Mouse (Mus musculus): Measurements from ENCODE around the gene Adpgk. TPM values are rescaled to one million over a fixed set of nuclear protein-coding genes. Genes with fewer than 3 reads are reported as not detected.

Adpgk gene
- polyA plus RNA-seq, 1 experiment from 2014 or later: 32.2 TPM

DNA sequence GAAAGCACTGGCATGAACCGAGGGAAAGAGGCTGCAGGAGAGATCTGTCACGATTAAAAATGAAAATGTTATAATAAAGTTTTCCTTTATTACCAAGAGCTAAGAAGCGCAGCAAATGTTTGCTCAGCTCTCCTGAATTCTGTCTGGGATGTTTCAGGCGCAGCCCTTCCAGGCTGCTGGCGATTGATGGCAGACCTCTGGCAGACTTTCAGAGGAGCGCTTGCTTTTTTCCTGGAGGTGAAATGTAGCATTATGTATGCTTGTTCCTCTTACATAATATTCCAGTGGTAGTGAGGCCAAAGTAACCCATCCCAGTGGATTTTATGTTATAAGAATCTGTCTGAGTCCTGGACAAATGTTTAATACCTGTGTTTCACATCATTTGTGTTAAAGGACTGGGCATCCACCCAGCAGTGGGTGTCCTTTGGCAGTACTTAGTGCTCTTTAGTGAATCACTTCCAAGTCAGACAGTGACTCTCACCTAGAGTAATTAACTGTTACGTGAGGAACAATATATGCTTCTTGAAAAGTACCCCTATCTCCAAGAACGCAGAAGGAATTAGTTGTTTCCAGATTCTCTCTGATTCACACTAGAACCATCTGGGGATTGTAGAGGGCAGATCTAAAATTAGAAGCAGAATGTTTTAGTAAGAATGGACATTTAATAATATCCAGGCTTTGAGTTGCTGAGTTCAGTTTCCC lies 19.4 kb downstream of the Adpgk start:
- Histone ChIP-seq H3K27ac (ENCODE audit: low read length) (no peak overlapping the region), H3K36me3 (ENCODE audit: control insufficient read depth, insufficient read depth) (peaks cover 24% of the 10 kb centered on the region), H3K9me3 (replicated peaks; ENCODE audit: control insufficient read depth, low read length) (no peaks in the 10 kb centered on the region), H3K9ac (ENCODE audit: low read depth, low read length) (no peak overlapping the region), H3K4me2 (ENCODE audit: low read depth, low read length) (no peak overlapping the region), H3K4me3 (ENCODE audit: low read depth, low read length) (no peak overlapping the region), H3K27me3 (ENCODE audit: control insufficient read depth, insufficient read depth, low read depth, low read length) (no peaks in the 10 kb centered on the region), H3K4me1 (ENCODE audit: control insufficient read depth, low read depth, low read length) (no peaks in the 10 kb centered on the region)
- ATAC-seq (ENCODE audit: low read depth): no peak
- 81% methylated on average over 8 of the region's 8 CpGs for WGBS (ENCODE audit: insufficient replicate concordance)

DNA sequence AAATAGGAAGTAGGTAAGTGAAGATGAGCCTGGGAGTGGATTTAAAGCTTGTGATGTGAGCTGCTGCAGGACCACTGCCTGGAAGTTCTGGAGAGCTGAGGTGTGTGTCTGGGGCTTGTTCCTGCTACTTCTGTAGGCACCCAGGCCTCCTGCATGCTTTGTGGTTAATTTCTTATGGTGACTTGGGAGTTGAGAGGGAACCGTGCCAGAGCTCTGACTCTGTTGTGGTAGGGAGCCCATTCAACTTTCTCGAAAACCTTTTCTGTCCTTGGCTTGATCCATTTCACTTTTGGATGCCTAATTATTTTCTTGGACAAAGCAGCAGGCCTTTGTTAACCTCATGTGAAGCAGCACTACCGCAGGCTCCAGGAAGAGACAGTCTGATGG lies 19.9 kb downstream of the Adpgk start:
- WGBS (ENCODE audit: insufficient replicate concordance): 78% methylated on average over 3 of the region's 3 CpGs
- no peak overlapping the region for H3K27ac ChIP-seq (ENCODE audit: low read length)

DNA sequence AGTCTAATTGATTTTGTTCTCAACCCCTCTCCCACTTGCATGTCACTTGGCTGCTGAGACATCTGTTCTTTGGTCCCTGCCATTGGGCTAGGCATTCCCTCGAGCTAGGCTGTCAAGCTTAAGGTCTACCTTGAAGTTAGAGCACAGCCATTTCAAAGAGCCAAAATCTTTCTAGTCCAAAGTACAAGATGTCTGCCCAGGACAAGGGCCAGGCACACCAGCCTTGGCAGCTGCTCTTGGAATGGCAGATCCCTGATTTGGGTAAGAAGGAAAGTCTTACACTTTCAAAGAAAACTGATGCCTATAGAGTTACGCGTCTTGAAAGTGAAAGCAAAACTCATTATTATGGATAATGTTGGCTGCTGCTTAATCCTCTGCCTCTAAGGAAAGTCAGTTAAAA lies 24.8 kb downstream of the Adpgk start:
- Histone ChIP-seq H3K4me1 (ENCODE audit: control insufficient read depth, low read depth, low read length) (no peaks in the 10 kb centered on the region), H3K27ac (ENCODE audit: low read length) (no peak overlapping the region), H3K9me3 (replicated peaks; ENCODE audit: control insufficient read depth, low read length) (no peaks in the 10 kb centered on the region), H3K9ac (ENCODE audit: low read depth, low read length) (no peak overlapping the region), H3K36me3 (ENCODE audit: control insufficient read depth, insufficient read depth) (peaks cover 11% of the 10 kb centered on the region), H3K27me3 (ENCODE audit: control insufficient read depth, insufficient read depth, low read depth, low read length) (no peaks in the 10 kb centered on the region), H3K4me3 (ENCODE audit: low read depth, low read length) (no peak overlapping the region), H3K4me2 (ENCODE audit: low read depth, low read length) (no peak overlapping the region)
- WGBS (ENCODE audit: insufficient replicate concordance): 83% methylated on average over 3 of the region's 3 CpGs
- no peak for ATAC-seq (ENCODE audit: low read depth)

More for the DNA sequence above, 19.9 kb downstream of the Adpgk start:
- no peaks in the 10 kb centered on the region for H3K9me3 ChIP-seq (replicated peaks; ENCODE audit: control insufficient read depth, low read length)
- no peaks in the 10 kb centered on the region for H3K27me3 ChIP-seq (ENCODE audit: control insufficient read depth, insufficient read depth, low read depth, low read length)
- H3K4me1 ChIP-seq (ENCODE audit: control insufficient read depth, low read depth, low read length): no peaks in the 10 kb centered on the region
- no peak overlapping the region for H3K4me3 ChIP-seq (ENCODE audit: low read depth, low read length)
- ATAC-seq (ENCODE audit: low read depth): no peak
- no peak overlapping the region for H3K4me2 ChIP-seq (ENCODE audit: low read depth, low read length)
- no peak overlapping the region for H3K9ac ChIP-seq (ENCODE audit: low read depth, low read length)
- H3K36me3 ChIP-seq (ENCODE audit: control insufficient read depth, insufficient read depth): peaks cover 21% of the 10 kb centered on the region

DNA sequence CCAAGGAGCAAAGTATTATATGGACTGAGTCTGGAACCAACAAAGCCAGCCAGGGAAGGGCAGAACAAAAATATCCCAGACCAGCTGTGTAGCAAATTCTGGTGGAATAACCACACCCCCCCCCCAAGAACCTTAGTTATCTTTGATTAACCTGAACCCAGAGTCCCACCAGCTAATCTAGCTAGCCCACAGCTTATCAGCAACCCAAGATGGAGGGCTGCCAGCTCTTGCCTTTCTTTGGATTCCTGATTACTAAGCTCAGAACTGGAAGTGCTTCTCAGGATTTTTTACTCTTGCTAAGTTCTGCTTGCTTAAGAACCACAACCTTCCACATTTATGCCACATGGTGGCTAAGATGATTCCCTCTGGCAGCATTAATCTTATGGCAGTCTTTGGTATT lies 33.0 kb downstream of the Adpgk start:
- Histone ChIP-seq H3K4me1 (ENCODE audit: control insufficient read depth, low read depth, low read length) (peaks cover 11% of the 10 kb centered on the region), H3K27me3 (ENCODE audit: control insufficient read depth, insufficient read depth, low read depth, low read length) (no peaks in the 10 kb centered on the region), H3K9me3 (replicated peaks; ENCODE audit: control insufficient read depth, low read length) (no peaks in the 10 kb centered on the region), H3K4me3 (ENCODE audit: low read depth, low read length) (no peak overlapping the region), H3K36me3 (ENCODE audit: control insufficient read depth, insufficient read depth) (no peaks in the 10 kb centered on the region), H3K9ac (ENCODE audit: low read depth, low read length) (no peak overlapping the region), H3K4me2 (ENCODE audit: low read depth, low read length) (no peak overlapping the region), H3K27ac (ENCODE audit: low read length) (no peak overlapping the region)
- peak; percentile 72 for ATAC-seq (ENCODE audit: low read depth)

DNA sequence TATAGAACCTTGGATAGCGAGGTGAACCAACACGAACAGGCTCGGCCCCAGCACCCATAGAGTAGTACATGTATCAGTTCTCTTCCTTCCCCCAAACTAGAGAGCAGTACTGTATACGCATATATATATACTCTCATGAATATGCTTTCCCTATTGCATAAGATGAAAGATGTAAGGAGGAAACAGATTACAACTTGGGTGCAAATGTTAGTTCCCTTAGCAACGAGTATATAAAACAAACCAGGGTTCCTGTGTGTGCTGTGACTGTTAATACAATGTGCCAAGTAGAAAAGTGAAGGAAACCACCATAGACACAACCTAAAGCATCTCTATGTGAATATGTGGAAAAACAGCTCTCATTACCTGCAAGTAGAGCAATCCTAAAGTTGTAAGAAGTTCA lies 38.7 kb downstream of the Adpgk start:
- ATAC-seq (ENCODE audit: low read depth): no peak
- Histone ChIP-seq H3K27me3 (ENCODE audit: control insufficient read depth, insufficient read depth, low read depth, low read length) (no peaks in the 10 kb centered on the region), H3K36me3 (ENCODE audit: control insufficient read depth, insufficient read depth) (no peaks in the 10 kb centered on the region), H3K27ac (ENCODE audit: low read length) (no peak overlapping the region), H3K4me3 (ENCODE audit: low read depth, low read length) (no peak overlapping the region), H3K4me1 (ENCODE audit: control insufficient read depth, low read depth, low read length) (no peaks in the 10 kb centered on the region), H3K9ac (ENCODE audit: low read depth, low read length) (no peak overlapping the region), H3K4me2 (ENCODE audit: low read depth, low read length) (no peak overlapping the region), H3K9me3 (replicated peaks; ENCODE audit: control insufficient read depth, low read length) (no peaks in the 10 kb centered on the region)
- WGBS (ENCODE audit: insufficient replicate concordance): 63% methylated on average over 5 of the region's 5 CpGs

DNA sequence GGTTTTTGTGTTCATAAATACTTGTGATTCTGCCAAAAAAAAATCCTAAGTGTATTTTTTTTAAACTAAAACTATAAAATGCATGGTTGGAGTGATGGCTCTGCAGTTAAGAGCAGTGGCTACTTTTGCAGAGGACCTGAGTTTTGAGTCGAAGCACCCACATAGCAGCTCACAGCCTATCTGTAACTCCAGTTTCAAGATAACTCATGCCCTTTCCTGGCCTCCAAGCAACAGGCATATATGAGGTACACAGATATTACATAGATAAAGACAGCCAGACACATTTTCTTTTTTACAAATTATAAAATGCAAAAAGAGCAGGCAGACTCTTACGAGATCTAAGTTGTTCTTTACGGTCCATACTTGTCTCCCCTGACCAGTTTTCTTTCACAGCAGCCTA lies 45.2 kb downstream of the Adpgk start:
- no peak overlapping the region for H3K27ac ChIP-seq (ENCODE audit: low read length)
- peaks cover 9% of the 10 kb centered on the region for H3K4me1 ChIP-seq (ENCODE audit: control insufficient read depth, low read depth, low read length)
- ATAC-seq (ENCODE audit: low read depth): peak; percentile 39; the same call in 1 of the 2 replicates
- no peak overlapping the region for H3K4me3 ChIP-seq (ENCODE audit: low read depth, low read length)
- no peaks in the 10 kb centered on the region for H3K27me3 ChIP-seq (ENCODE audit: control insufficient read depth, insufficient read depth, low read depth, low read length)
- H3K9ac ChIP-seq (ENCODE audit: low read depth, low read length): no peak overlapping the region
- WGBS (ENCODE audit: insufficient replicate concordance): 54% methylated on average over 3 of the region's 3 CpGs
- no peaks in the 10 kb centered on the region for H3K36me3 ChIP-seq (ENCODE audit: control insufficient read depth, insufficient read depth)
- H3K9me3 ChIP-seq (replicated peaks; ENCODE audit: control insufficient read depth, low read length): no peaks in the 10 kb centered on the region
- H3K4me2 ChIP-seq (ENCODE audit: low read depth, low read length): no peak overlapping the region

DNA sequence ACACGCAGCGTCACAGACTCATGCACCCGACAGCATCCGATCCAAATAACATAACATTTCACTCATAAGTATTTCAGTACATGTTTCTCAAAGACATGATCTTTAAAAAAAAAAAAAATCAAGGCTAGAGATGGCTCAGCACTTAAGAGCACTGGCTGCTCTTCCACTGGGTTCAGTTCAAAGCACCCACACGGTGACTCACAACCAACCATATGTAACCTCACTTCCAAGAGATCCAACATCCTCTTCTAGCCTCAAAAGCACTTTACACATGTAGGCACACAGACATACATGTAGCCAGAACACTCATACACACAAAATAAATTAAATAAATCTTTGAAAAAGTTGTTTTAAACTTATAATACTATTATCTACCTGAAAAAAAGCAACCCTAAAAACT lies 46.5 kb downstream of the Adpgk start:
- no peak for ATAC-seq (ENCODE audit: low read depth)
- Histone ChIP-seq H3K9me3 (replicated peaks; ENCODE audit: control insufficient read depth, low read length) (no peaks in the 10 kb centered on the region), H3K27ac (ENCODE audit: low read length) (no peak overlapping the region), H3K36me3 (ENCODE audit: control insufficient read depth, insufficient read depth) (no peaks in the 10 kb centered on the region), H3K27me3 (ENCODE audit: control insufficient read depth, insufficient read depth, low read depth, low read length) (no peaks in the 10 kb centered on the region), H3K4me2 (ENCODE audit: low read depth, low read length) (no peak overlapping the region), H3K4me3 (ENCODE audit: low read depth, low read length) (no peak overlapping the region), H3K4me1 (ENCODE audit: control insufficient read depth, low read depth, low read length) (peaks cover 9% of the 10 kb centered on the region), H3K9ac (ENCODE audit: low read depth, low read length) (no peak overlapping the region)
- WGBS (ENCODE audit: insufficient replicate concordance): 82% methylated on average over 5 of the region's 5 CpGs

DNA sequence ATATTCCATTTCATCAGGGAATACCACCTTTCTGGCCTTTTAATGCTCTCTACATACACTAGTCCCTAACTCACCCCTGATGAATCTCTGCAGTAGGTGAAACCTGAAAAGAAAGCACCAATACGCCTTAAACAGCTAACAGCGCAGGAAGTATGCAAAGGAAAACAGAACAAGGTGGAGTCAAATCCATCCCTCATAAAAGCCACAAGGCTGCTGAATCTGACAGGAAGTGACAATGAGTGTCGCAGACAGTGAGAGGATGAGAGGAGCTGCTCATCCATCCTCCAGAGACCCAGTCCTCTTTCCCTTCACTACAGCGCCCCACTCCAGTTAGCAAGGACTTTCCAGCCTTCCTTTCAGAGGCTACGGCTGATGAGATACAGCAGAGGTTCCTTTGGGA lies 47.1 kb downstream of the Adpgk start:
- Histone ChIP-seq H3K27ac (ENCODE audit: low read length) (no peak overlapping the region), H3K4me1 (ENCODE audit: control insufficient read depth, low read depth, low read length) (peaks cover 9% of the 10 kb centered on the region), H3K4me2 (ENCODE audit: low read depth, low read length) (no peak overlapping the region), H3K36me3 (ENCODE audit: control insufficient read depth, insufficient read depth) (no peaks in the 10 kb centered on the region), H3K27me3 (ENCODE audit: control insufficient read depth, insufficient read depth, low read depth, low read length) (no peaks in the 10 kb centered on the region), H3K4me3 (ENCODE audit: low read depth, low read length) (no peak overlapping the region), H3K9me3 (replicated peaks; ENCODE audit: control insufficient read depth, low read length) (no peaks in the 10 kb centered on the region), H3K9ac (ENCODE audit: low read depth, low read length) (no peak overlapping the region)
- ATAC-seq (ENCODE audit: low read depth): no peak
- WGBS (ENCODE audit: insufficient replicate concordance): 79% methylated on average over 5 of the region's 5 CpGs

DNA sequence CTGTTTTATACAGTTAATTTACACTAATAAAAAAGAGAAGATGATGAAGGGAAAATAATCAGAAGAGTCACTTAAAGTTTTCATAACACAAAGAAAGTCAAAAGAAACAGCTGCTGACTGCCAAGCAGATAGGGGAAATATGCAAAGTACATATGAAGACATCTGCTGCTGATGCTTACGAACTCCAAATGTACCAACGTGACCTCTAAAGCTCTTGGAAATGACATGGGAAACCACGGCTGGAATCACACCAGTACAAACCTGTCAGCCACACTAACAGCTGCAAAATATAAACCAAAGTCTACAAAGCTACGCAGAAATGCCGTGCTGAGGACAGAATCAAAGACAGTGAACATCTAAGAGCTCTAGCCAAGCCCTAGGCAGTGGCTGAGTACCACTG lies 47.7 kb downstream of the Adpgk start:
- Histone ChIP-seq H3K27me3 (ENCODE audit: control insufficient read depth, insufficient read depth, low read depth, low read length) (no peaks in the 10 kb centered on the region), H3K27ac (ENCODE audit: low read length) (no peak overlapping the region), H3K36me3 (ENCODE audit: control insufficient read depth, insufficient read depth) (no peaks in the 10 kb centered on the region), H3K9ac (ENCODE audit: low read depth, low read length) (no peak overlapping the region), H3K4me3 (ENCODE audit: low read depth, low read length) (no peak overlapping the region), H3K4me1 (ENCODE audit: control insufficient read depth, low read depth, low read length) (peaks cover 9% of the 10 kb centered on the region), H3K9me3 (replicated peaks; ENCODE audit: control insufficient read depth, low read length) (no peaks in the 10 kb centered on the region), H3K4me2 (ENCODE audit: low read depth, low read length) (no peak overlapping the region)
- ATAC-seq (ENCODE audit: low read depth): no peak
- 80% methylated on average over 5 of the region's 5 CpGs for WGBS (ENCODE audit: insufficient replicate concordance)
